Mouse (Mus musculus): ENCODE results near the gene Bcl7a. TPM values are rescaled to one million over a fixed set of nuclear protein-coding genes. Genes with fewer than 3 reads are reported as not detected.
A peak's percentile ranks its signal among the peaks of the same experiment; 100 is the strongest.

Gene Bcl7a
- polyA plus RNA-seq, 1 experiment from 2014 or later = 4.2 TPM

GRCm38 (mm10) chr5:123344963-123345852 lies 1.6 kb downstream of the Bcl7a start:
- WGBS = under 1% methylated on average over 72 of the region's 87 CpGs
- H3K4me3 ChIP-seq (ENCODE audit: low read depth, low read length) = peak overlapping the region; percentile 91
- ATAC-seq = peak; percentile 17; the same call in 1 of the 2 replicates

GRCm38 (mm10) chr5:123345853-123346654 lies 2.4 kb downstream of the Bcl7a start:
- 2% methylated on average over 21 of the region's 22 CpGs for WGBS
- H3K4me2 ChIP-seq (replicated peaks; ENCODE audit: low read depth) = peak overlapping the region; percentile 97
- peak; percentile 39 for ATAC-seq
- H3K27me3 ChIP-seq (replicated peaks; ENCODE audit: control insufficient read depth, insufficient read depth, low read length) = no peaks in the 10 kb centered on the region
- no peaks in the 10 kb centered on the region for H3K36me3 ChIP-seq (ENCODE audit: control insufficient read depth, insufficient read depth)
- no peaks in the 10 kb centered on the region for H3K4me1 ChIP-seq (replicated peaks; ENCODE audit: control insufficient read depth, insufficient read depth, low read length)
- H3K4me3 ChIP-seq (ENCODE audit: low read depth, low read length) = peak overlapping the region; percentile 91
- H3K9ac ChIP-seq (ENCODE audit: low read depth, low read length) = peak overlapping the region; percentile 83
- TF ChIP-seq CTCF (IDR thresholded peaks at IDR 0.05; ENCODE audit: low read depth) = no peak
- peak overlapping the region; percentile 89 for H3K27ac ChIP-seq (ENCODE audit: low read depth, low read length)
- no peaks in the 10 kb centered on the region for H3K9me3 ChIP-seq (ENCODE audit: control insufficient read depth)

More at GRCm38 (mm10) chr5:123344963-123345852, 1.6 kb downstream of the Bcl7a start:
- no peaks in the 10 kb centered on the region for H3K36me3 ChIP-seq (ENCODE audit: control insufficient read depth, insufficient read depth)
- TF ChIP-seq CTCF (IDR thresholded peaks at IDR 0.05; ENCODE audit: low read depth) = no peak
- H3K9me3 ChIP-seq (ENCODE audit: control insufficient read depth) = no peaks in the 10 kb centered on the region
- no peaks in the 10 kb centered on the region for H3K4me1 ChIP-seq (replicated peaks; ENCODE audit: control insufficient read depth, insufficient read depth, low read length)
- H3K4me2 ChIP-seq (replicated peaks; ENCODE audit: low read depth) = peak overlapping the region; percentile 97
- H3K27ac ChIP-seq (ENCODE audit: low read depth, low read length) = peak overlapping the region; percentile 89
- no peaks in the 10 kb centered on the region for H3K27me3 ChIP-seq (replicated peaks; ENCODE audit: control insufficient read depth, insufficient read depth, low read length)
- H3K9ac ChIP-seq (ENCODE audit: low read depth, low read length) = peak overlapping the region; percentile 83

- peak overlapping the region; percentile 97 for H3K4me2 ChIP-seq (replicated peaks; ENCODE audit: low read depth)
- TF ChIP-seq CTCF (IDR thresholded peaks at IDR 0.05; ENCODE audit: low read depth) = no peak
These were observed 3.2 kb downstream of the Bcl7a start for GRCm38 (mm10) chr5:123346701-123347270.

GRCm38 (mm10) chr5:123347985-123348384 lies 4.4 kb downstream of the Bcl7a start:
- no peaks in the 10 kb centered on the region for H3K4me1 ChIP-seq (replicated peaks; ENCODE audit: control insufficient read depth, insufficient read depth, low read length)
- TF ChIP-seq CTCF (IDR thresholded peaks at IDR 0.05; ENCODE audit: low read depth) = no peak
- no peaks in the 10 kb centered on the region for H3K27me3 ChIP-seq (replicated peaks; ENCODE audit: control insufficient read depth, insufficient read depth, low read length)
- no peak overlapping the region for H3K9ac ChIP-seq (ENCODE audit: low read depth, low read length)
- H3K36me3 ChIP-seq (ENCODE audit: control insufficient read depth, insufficient read depth) = 0 out of 2 replicates have a peak, but pooled peaks cover 6% of the 10 kb centered on the region
- no peak overlapping the region for H3K27ac ChIP-seq (ENCODE audit: low read depth, low read length)
- ATAC-seq = no peak
- H3K4me2 ChIP-seq (replicated peaks; ENCODE audit: low read depth) = no peak overlapping the region
- WGBS = 56% methylated on average over 2 of the region's 2 CpGs
- H3K9me3 ChIP-seq (ENCODE audit: control insufficient read depth) = no peaks in the 10 kb centered on the region
- H3K4me3 ChIP-seq (ENCODE audit: low read depth, low read length) = no peak overlapping the region

More at GRCm38 (mm10) chr5:123346701-123347270, 3.2 kb downstream of the Bcl7a start:
- Histone ChIP-seq H3K9ac (ENCODE audit: low read depth, low read length) (0 out of 2 replicates have a peak overlapping the region, but pooled peaks have one; percentile 42), H3K4me1 (replicated peaks; ENCODE audit: control insufficient read depth, insufficient read depth, low read length) (no peaks in the 10 kb centered on the region), H3K27ac (ENCODE audit: low read depth, low read length) (peak overlapping the region; percentile 75), H3K36me3 (ENCODE audit: control insufficient read depth, insufficient read depth) (0 out of 2 replicates have a peak, but pooled peaks cover under 1% of the 10 kb centered on the region), H3K4me3 (ENCODE audit: low read depth, low read length) (peak overlapping the region; percentile 91; the same call in 1 of the 2 replicates), H3K27me3 (replicated peaks; ENCODE audit: control insufficient read depth, insufficient read depth, low read length) (no peaks in the 10 kb centered on the region), H3K9me3 (ENCODE audit: control insufficient read depth) (no peaks in the 10 kb centered on the region)
- ATAC-seq = no peak
- WGBS = 44% methylated on average over 7 of the region's 7 CpGs

- no peaks in the 10 kb centered on the region for H3K9me3 ChIP-seq (ENCODE audit: control insufficient read depth)
- 0 out of 2 replicates have a peak, but pooled peaks cover 12% of the 10 kb centered on the region for H3K36me3 ChIP-seq (ENCODE audit: control insufficient read depth, insufficient read depth)
- WGBS = 53% methylated on average over 10 of the region's 10 CpGs
- H3K4me2 ChIP-seq (replicated peaks; ENCODE audit: low read depth) = no peak overlapping the region
- 0 out of 2 replicates have a peak, but pooled peaks have one; percentile 10 for ATAC-seq
- H3K4me3 ChIP-seq (ENCODE audit: low read depth, low read length) = no peak overlapping the region
- no peaks in the 10 kb centered on the region for H3K27me3 ChIP-seq (replicated peaks; ENCODE audit: control insufficient read depth, insufficient read depth, low read length)
- H3K4me1 ChIP-seq (replicated peaks; ENCODE audit: control insufficient read depth, insufficient read depth, low read length) = no peaks in the 10 kb centered on the region
- TF ChIP-seq CTCF (IDR thresholded peaks at IDR 0.05; ENCODE audit: low read depth) = peak; percentile 55
- no peak overlapping the region for H3K9ac ChIP-seq (ENCODE audit: low read depth, low read length)
- H3K27ac ChIP-seq (ENCODE audit: low read depth, low read length) = no peak overlapping the region
These were observed 6.8 kb downstream of the Bcl7a start for GRCm38 (mm10) chr5:123350386-123350785.

Measured in intestine, postnatal 0 days (tissue).